Mouse (Mus musculus) inflammation-experienced regulatory T-cells, adult 6 months (primary cell): ENCODE data around the gene Aldh3b2. TPM values are rescaled to one million over a fixed set of nuclear protein-coding genes. Genes with fewer than 3 reads are reported as not detected.
"Not testable (repeated sequence)": the region's sequence is repeated elsewhere in the genome, so short reads cannot be mapped to it uniquely, and the experiment has no call there.

Source experiments
- ATAC-seq: one replicate; pipeline ENCODE4 v1.8.0; 2017
- polyA plus RNA-seq, 3 experiments: library from polyadenylated mRNA; unstranded; fragments of 100-300 nt; shearing (Covaris generic); gene quantifications; one replicate each; pipeline ENCODE4 v1.2.1; 2017

Gene Aldh3b2
- polyA plus RNA-seq, 3 experiments from 2014 or later, result not detected

DNA sequence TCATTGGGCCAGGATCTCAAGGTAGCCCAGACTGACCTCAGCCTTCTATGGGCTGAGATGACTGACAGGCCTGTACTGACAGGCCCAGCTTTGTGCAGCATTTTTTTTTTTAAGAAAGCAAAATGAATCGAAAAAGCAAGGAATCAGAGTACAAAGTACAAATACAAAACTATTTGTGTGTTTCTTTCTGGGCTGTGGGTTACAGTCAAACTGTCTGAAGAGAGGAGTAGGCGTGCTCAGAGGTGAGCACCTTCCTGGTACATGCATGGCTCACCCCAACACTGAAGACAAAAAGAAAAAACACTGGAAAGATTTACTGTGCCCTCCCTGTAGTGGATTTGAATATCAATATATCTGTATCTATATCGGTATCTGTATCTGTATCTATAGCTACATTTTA is 24.3 kb upstream of the Aldh3b2 start:
- ATAC-seq, result no peak

DNA sequence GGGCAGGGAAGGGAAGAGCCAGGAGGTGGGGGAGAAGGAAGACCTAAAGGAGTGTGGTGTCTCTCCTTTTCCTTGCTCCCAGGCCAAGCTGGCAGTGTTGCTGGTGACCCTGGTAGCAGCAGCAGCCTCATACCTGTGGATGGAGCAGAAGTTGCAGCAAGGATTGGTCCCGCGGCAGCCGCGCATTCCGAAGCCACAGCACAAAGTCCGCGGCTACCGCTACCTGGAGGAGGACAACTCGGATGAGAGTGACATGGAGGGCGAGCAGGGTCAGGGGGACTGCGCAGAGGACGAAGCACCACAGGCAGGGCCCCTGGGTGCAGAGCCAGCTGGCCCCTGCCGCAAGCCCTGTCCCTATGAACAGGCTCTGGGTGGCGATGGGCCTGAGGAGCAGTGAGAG is 23.6 kb upstream of the Aldh3b2 start:
- no peak for ATAC-seq

DNA sequence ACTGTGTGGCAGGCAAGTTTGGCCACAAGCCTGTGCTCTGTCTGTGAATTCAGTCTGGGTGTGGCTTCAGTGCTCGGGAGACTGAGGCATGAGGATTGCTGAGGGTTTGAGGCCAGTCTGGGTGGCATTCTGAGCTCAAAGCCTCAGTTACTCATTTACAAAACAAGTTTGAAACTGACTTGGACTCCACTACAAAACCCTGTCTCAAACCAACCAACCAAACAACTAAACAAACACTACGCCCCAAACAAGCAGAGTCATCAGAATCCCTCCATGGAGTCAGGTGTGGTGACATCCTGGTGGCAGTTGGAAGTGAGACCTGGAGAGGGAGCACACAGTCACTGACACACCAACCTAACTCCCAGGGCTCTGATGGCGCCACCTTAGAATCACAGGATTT is 21.8 kb upstream of the Aldh3b2 start:
- no peak for ATAC-seq

DNA sequence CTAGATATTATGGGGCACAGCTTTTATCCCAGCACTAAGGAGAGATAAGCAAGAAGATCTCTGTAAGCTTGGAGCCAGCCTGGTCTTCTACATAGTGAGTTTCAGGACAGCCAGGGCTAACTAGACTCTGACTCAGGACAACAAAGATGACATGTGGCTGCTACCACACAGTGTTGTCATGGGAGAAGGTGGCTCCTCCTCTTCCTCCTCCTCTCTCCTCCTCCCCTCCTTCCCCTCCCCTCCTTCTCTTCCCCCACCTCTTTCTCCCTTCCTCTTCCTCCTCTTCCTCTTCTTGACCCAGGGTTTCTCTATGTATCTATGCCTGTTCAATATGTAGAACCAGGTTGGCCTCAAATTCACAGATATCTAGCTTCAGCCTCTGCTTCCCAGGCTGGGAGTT is 20.7 kb upstream of the Aldh3b2 start:
- ATAC-seq, result no peak

DNA sequence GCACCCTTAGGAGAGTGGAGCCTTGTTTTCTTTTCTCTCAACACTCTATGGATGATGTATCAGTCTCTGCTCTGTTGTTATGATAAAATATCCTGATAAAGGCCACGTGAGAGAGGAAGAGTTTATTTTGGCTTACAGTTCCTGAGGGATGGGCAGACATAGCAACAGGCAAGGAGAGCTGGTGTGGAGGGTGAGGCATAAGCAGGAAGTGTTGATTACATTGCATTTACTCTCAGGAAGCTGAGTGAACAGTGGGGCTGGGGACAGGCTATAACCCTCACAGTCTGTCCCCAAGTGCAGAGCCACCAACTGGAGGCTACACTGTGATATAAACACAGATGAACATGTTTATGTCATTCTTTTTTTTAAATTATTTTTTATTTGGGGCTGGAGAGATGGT is 20.0 kb upstream of the Aldh3b2 start:
- ATAC-seq, result no peak

DNA sequence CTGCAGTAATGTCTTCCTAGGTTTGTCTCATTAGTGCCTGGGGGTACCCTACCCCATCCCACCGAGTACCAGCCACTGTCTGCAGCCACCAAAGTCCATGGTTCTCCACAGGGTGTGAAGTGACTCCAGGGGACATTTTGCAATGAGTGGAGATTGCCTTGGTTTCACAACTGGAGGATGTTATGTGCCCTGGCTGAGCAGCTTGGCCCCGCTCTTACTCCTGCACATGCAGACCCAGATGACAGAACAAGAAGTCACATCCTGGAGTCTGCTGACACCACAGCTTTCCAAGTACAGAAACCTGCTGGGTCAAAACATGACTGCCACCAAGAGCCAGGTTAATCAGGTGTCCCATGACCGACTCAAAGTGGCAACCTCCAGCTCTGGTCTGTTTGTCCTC is 17.1 kb upstream of the Aldh3b2 start:
- no peak for ATAC-seq

DNA sequence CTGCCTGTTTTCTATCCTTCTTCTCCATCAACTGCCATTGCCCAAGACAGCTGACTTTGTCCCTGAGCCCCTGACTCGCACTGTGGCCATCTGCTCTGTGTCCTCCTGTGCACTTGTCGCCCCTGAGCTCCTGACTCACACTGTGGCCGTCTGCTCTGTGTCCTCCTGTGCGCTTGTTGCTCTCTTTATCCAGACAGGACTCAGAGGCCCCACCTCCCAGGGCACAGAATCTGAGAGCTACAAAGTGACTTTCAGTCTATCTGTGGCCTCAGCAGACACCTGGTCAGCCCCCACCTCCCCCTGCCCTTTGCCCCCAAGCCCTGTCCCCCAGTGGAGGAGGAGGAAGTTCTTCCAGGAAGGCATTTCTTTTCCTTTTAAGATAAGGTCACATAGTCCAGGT is 16.3 kb upstream of the Aldh3b2 start:
- ATAC-seq, result no peak

DNA sequence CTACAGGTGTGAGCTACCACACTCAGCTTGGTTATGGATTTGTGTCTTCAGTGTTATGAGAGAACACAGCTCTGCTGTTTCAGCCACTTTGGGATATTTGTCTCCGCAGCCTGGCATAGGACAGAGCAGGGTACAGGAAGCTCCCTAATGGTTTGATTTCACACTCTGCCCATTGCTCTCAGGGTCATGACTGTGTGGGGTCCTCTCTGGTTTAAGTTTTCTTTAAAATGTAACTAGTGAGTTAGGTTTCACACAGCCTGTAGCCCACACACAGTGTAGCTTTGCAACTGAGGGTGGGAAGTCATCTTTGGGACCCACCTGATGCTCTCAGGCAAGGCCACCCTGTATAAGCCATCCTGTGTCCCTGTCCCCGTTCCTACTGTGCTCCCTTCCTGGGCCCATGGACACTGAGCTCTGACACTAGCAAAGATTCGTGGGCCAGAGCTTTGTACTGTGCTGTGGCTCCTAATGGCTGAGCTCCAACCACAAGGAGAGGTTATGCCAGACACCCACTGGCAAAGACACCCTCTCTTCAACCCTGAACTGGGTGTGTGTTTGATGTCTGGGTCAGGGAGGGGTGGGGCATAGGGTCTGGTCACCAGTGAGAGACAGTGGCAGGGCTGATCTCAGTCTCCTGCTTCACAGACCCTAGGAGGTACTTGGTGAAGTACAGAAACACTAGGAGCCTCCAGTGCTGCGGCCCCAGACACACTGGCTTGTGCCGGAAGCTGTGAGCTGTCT is 14.7 kb upstream of the Aldh3b2 start:
- ATAC-seq, result not testable (repeated sequence)

DNA sequence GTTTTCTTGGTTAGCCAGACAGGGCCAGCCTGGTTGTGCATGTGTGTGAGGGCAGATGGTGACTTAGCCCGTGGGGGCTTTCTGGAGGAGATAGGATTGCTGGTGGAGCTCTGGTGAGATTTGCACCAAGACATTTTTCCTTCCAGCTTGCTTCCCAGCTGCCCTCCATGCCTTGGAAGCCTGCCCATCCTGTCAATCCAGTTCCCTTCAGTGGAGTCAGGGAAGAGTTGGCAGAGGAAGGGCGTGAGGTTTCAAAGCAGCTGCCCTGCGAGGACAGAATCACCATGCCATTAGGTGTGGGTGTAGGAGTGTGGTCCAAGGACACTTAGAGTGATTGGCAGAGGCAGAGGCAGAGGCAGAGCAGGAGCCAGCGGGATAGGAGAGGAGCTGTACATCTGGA is 13.7 kb upstream of the Aldh3b2 start, which contains the start of gene Aldh3b3:
Gene Aldh3b3, plus strand, starts transcription at position 176 of the 400 bp plus-strand sequence.
- ATAC-seq, result no peak

DNA sequence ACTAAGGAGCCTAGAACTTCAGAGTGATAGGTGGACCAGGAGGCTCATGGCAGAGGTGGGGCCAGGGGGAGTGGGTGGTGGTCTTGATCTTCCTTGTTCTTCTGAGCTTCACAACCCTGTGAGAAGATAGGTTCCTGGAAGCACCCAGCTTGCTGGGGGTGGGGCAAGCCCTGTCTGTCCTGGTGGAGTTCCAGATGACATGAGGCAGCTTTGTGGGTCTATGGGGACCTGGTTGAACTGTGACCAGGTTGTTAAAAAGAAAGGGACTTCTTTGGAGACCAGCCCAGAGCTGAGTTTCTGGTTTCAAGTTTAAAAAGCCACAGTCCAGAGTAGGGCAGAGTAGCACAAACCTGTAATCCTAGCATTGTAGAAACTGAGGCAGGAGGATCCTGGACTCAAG is 13.1 kb upstream of the Aldh3b2 start:
- no peak for ATAC-seq

DNA sequence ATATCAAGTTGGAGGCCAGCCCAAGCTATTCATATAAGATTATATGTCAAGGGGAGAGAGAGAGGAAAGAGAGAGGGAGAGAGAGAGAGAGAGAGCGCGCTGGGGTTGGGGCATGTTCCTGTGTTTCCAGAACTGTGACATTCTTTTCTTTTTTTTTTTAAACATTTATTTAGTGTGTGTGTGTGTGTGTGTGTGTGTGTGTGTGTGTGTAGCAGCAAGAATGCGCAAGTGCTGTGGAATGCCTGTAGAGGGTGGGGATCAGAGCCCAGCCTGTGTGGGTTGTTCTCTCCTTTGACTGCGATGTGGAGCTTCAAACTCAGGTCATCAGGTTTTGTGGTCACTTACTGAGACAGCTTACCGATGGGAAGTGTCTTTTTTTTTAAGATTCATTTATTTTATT is 11.9 kb upstream of the Aldh3b2 start:
- ATAC-seq, result no peak

DNA sequence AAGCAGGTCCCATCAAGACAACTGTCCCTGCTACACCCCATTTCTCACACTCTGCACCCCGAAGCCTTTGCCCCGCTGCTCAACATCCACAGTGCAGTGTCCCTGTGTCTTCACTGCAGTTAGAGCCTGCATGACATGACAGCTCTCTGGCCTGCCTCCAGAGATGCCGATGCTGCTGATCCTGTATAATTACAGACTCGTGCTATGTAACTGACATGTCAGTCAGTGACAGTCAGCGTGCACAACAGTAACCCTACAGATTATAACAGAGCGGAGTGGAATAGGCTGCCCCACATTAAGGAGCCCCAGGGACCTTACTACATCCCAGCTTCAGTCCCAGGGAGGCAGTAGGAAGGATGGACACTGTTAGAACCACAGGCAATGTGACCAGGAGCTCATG is 10.3 kb upstream of the Aldh3b2 start:
- ATAC-seq, result not testable (repeated sequence)

DNA sequence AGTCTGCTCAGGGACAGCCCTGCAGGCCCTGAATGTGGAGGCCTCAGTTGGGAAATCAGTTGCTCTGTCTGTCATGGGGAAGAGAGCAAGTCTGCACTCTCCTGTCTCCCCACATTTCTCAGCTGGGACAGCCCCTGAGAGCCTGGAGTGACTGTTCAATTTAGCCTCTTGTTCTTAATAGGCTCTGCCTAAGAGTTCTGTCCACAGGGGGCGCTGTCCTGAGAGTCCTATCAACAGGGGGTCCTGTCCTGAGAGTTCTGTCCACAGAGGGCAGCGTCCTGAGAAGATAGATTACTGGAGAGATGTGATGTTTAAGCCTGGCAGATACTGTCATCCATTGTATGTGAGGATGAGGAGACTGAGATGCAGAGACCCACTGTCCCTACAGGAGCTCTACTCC is 9.7 kb upstream of the Aldh3b2 start:
- ATAC-seq, result no peak

DNA sequence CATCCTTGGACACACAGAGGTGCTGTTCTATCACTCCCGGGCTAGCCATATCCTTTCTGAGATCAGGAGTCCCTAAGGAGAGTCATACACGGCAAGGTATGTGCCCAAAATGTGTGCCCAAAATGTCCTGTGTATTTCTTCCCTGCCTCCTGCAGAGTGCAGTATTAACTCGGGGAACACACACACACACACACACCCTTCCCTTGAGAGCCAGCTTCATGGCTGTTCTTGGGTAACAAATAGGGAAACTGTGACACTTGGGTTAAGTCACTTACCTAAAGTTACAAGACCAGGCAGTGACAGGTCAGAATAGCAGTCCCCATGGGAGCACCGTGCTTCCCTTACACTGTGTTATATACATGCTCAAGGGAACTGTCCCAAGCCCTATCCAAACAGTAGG is 8.1 kb upstream of the Aldh3b2 start:
- ATAC-seq, result no peak

DNA sequence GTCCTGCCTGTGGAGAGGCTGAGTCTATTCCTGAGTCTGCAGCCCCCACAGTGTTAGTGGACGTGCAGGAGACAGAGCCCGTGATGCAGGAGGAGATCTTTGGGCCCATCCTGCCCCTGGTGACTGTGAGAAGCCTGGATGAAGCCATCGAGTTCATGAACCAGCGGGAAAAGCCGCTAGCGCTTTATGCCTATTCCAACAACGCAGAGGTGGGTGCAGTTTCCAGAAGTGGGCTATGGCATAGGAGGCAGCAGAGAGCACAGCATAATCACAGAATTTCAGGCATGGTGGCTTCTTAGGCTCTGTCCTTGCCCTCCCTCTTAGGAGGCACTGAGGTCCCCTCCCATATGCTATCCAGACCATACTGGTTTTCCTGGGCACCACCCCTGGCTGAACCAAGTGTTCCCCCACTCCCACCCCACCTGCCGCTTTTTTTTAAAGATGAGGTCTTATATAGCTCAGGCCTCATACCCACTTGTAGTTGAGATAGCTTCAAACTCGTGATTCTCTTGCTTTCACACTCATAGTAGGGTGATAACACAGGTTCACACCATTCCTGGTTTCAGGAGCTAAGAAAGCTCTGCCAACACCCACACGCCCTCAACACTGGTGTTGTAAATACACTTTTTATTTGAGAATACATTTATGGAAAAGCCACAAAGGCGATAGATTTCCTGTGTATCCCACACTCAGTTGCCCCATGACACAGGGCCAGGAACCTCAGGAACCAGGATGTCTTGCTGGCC is 5.6 kb upstream of the Aldh3b2 start:
- no peak for ATAC-seq

DNA sequence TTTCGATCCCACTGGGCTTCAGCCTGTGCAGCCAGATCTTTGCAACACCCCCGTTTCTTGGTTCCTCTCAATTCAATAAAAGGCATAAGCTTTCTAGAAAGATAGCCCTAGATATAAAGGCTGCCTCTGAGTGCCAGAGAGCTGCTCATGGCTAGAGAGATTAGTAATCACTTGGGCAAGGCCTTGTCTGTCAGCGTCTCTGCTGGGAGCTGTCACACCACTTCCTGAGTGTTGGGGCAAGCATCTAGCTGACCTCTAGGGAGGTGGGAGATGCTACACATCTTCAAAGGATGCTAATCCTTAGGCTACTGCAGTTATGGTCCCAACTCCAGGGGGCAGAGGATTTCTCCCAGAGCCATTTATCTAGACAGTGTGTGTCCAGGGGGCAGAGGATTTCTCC is 4.9 kb upstream of the Aldh3b2 start:
- ATAC-seq, result no peak

DNA sequence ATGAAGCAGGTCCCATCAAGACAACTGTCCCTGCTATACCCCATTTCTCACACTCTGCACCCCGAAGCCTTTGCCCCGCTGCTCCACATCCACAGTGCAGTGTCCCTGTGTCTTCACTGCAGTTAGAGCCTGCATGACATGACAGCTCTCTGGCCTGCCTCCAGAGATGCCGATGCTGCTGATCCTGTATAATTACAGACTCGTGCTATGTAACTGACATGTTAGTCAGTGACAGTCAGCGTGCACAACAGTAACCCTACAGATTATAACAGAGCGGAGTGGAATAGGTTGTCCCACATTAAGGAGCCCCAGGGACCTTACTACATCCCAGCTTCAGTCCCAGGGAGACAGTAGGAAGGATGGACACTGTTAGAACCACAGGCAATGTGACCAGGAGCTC is 2.5 kb downstream of the Aldh3b2 start:
- not testable (repeated sequence) for ATAC-seq

DNA sequence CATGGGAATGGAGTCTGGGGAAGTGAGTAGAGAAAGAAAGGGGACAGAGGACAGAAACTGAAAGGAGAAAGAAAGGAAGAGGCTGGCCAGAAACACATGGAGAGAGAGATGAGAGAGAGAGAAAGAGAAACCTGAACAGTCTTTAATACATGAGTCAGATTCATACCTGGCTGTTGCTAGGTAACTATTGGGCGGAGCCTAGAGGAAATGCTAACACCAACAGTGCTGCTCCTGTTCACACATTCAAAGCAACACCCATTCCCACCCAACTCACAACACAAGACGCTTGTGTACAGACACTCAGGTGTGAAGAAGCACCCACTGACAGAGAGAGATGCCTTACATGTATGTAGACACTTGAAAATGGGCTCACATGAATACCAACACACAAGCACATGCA is 3.7 kb downstream of the Aldh3b2 start:
- no peak for ATAC-seq

DNA sequence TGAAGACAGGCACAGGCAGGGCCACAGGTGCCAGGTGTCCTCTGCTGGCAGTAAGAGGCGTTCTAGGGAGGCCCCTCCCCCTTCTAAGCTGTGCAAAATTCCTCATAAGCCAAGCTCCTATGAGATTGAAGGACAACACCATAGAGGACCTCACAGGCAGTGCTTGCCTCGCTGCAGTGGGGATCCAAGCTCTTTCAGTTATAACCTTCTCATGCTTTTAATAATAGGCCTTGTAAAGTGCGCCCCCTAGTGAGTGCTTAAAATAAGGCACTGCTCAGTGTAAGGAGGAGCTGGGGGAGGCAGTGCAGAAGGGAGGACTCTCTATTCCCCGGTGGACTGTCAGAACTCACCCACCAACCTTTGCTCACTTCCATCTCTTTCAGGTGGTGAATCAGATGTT is 8.2 kb downstream of the Aldh3b2 start:
- ATAC-seq, result peak; percentile 50

DNA sequence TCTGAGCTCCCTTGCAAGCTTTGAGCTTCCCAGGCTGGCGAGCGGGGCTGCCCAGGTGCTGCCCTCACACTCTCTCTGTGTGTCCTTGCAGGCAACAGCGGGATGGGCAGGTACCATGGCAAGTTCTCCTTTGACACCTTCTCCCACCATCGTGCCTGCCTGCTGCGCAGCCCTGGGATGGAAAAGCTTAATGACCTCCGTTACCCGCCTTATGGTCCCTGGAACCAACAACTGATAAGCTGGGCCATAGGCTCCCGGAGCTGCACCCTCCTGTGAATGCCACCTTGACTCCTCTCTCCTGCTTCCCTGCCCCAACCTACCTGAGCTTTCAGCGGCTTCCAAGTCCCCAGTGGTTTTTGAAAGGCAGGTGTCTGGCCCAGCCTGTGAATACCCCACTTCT is 8.8 kb downstream of the Aldh3b2 start:
- no peak for ATAC-seq

DNA sequence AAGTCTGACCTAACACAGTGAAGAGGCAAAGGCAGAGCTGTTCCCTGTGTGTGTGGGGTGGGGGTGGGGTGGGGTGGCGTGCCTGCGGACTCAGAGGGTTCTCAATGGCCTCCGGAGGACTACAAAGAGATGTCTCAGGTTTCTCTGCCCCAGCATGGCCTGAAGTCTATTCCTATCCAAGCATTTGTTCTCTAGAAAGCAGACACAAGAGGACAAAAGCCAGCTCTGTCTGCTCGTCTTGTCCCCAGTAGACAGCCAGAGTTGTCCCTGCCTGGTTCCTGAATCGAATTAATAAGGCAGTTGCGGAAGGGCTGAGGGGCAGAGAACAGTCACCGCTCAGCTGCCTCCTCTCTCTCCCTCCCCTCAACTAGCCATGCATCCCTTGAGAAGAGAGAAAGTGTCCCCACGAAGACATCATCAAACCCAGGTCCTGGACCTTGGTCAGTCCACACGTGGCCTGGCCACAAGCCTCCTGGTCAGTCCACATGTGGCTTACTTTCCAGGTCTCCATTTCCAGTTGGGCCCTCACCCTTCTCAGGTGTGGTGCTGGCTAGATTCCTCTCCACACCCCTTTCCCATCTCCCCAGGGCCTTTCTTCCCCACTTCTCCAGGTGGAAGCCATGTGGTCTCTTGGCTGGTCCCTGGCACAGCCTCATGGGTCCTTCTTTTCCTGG is 11.5 kb downstream of the Aldh3b2 start:
- ATAC-seq, result no peak

DNA sequence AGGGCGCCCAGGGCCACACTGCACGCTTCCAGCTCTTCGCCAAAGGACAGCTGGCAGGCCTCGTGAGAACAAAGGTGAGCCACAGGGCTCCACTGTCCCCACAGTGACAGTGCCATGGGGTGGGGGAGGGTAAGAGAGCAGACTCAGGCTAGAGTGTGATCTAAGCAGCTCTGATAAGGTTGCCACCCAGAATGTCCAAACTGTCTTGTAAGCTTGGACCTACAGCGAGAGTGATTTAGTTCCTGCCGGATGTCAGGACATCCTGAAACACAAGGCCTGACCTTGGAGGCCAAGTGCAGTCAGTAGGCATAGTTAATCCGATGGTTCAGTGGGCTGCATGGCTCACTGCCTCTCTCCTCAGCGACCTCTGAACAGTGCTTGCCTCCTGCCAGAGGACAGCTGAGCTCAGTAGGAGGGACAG is 13.1 kb downstream of the Aldh3b2 start:
- no peak for ATAC-seq

DNA sequence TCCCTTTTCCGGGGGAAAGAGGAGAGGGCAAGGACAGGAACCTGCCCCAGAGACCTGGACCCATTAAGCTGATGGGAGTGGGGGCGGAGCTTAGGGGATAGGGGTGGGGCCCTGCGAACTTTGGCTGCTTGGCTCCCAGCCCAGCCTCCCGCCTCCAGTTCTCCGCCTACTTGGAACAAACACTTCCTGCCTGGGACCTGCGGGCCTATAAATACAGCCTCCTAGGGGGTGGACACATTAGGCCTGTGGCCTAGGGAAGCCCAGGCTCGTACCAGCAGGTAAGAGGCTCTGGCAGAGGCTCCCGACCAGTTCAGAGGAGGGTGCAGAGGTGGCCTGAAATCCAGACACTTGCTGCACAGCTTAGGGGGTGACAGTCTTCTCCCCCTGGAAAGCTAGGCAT is 14.2 kb downstream of the Aldh3b2 start, which contains the start of gene Acy3:
Gene Acy3, plus strand, starts transcription at position 237 of the 400 bp plus-strand sequence.
- no peak for ATAC-seq

DNA sequence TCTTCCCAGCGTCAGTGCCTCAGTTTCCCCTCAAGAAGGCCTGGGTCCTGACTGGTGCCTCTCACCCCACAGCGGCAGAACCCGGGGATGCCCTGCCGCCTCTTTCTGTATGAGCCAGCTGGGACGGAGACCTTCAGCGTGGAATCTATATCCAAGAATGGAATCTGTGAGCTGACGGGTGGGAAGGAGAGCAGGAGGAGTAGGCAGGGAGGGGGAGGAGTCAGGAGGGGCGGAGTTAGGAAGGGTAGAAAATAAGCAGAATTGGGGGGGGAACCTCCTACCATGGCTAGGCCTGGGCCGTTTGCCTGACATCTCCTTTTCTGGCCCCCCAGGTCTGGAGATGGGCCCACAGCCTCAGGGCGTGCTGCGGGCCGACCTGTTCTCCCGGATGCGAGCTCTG is 15.9 kb downstream of the Aldh3b2 start:
- no peak for ATAC-seq
